8 mouse cellular contexts compared by ENCODE assay signal in genomic region chr11:49986277-49987036, GRCm38 (mm10). TPM values are rescaled to one million over a fixed set of nuclear protein-coding genes. Genes with fewer than 3 reads are reported as not detected.
DNase-seq lines count a peak whose midpoint lies in the region; ATAC-seq and TF ChIP-seq lines count a peak whose summit lies in the region.

No protein-coding gene starts in this region.

- in situ Hi-C loops in ES-E14 (cut with MboI; ENCODE audit: low sequenced_read_pairs in 2 of 2, unreplicated experiment in 2 of 2) = loop anchor here in 1 of 2 experiments (5.0 kb wide), 1 partner anchor 146 kb away; the partner anchor contains the start of gene Tbc1d9b

- ATAC-seq in embryonic facial prominence, embryonic 11.5 days (replicated peaks; ENCODE audit: insufficient number of reproducible peaks, low FRiP score, low TSS enrichment, low read depth) = no peak
- peak; percentile 65 for ATAC-seq in lung, postnatal 0 days

- H3K4me3 ChIP-seq in ES-E14 (ENCODE audit: insufficient read depth in 1 of 2, low read depth in 1 of 2, low read length in 2 of 2, poor library complexity in 1 of 2, severe bottlenecking in 1 of 2) = no peak overlapping the region
- no peak overlapping the region for H3K4me3 ChIP-seq in embryonic facial prominence, embryonic 11.5 days (ENCODE audit: low read depth, low read length)
- no peak overlapping the region for H3K4me3 ChIP-seq in lung, postnatal 0 days (ENCODE audit: low read depth, low read length)

- H3K9ac ChIP-seq in ES-E14 (ENCODE audit: insufficient read depth, low read depth, low read length, poor library complexity, severe bottlenecking) = no peak overlapping the region
- H3K9ac ChIP-seq in embryonic facial prominence, embryonic 11.5 days (replicated peaks; ENCODE audit: low read length) = no peak overlapping the region
- H3K9ac ChIP-seq in lung, postnatal 0 days (replicated peaks; ENCODE audit: low read depth) = no peak overlapping the region

- no peak for TF ChIP-seq EP300 in lung, postnatal 0 days (IDR thresholded peaks at IDR 0.05)

- H3K9me3 ChIP-seq in ES-E14 (ENCODE audit: control insufficient read depth, insufficient read depth, low read depth, low read length) = no peaks in the 10 kb centered on the region
- no peaks in the 10 kb centered on the region for H3K9me3 ChIP-seq in embryonic facial prominence, embryonic 11.5 days (replicated peaks; ENCODE audit: control insufficient read depth, low read length)
- no peaks in the 10 kb centered on the region for H3K9me3 ChIP-seq in lung, postnatal 0 days (ENCODE audit: low read length)

- H3K27me3 ChIP-seq in embryonic facial prominence, embryonic 11.5 days (ENCODE audit: control insufficient read depth, insufficient read depth, low read length) = no peaks in the 10 kb centered on the region
- H3K27me3 ChIP-seq in lung, postnatal 0 days (replicated peaks; ENCODE audit: insufficient read depth, low read length) = no peaks in the 10 kb centered on the region

- H3K27ac ChIP-seq in ES-E14 (ENCODE audit: insufficient read depth, low read depth, low read length, poor library complexity, severe bottlenecking) = no peak overlapping the region
- no peak overlapping the region for H3K27ac ChIP-seq in embryonic facial prominence, embryonic 11.5 days (replicated peaks; ENCODE audit: low read depth, low read length)
- H3K27ac ChIP-seq in lung, postnatal 0 days (ENCODE audit: low read length) = no peak overlapping the region

- DNase-seq in ES-E14 (ENCODE audit: low read depth, low spot score) = peak; percentile 47
- DNase-seq in adrenal gland, postnatal 25 days = peak; percentile 69
- DNase-seq in embryonic facial prominence, embryonic 11.5 days (ENCODE audit: low spot score) = peak; percentile 70
- peak; percentile 40 to 66 for DNase-seq in heart, postnatal 36 days
- DNase-seq in layer of hippocampus, adult 18-20 months (ENCODE audit: low spot score in 2 of 2) = peak; percentile 12 to 71
- DNase-seq in lung, postnatal 0 days (ENCODE audit: low spot score) = peak; percentile 63
- DNase-seq in retina, postnatal 7 days (ENCODE audit: low read depth, low spot score) = peak; percentile 38
- no peak for DNase-seq in urinary bladder, postnatal 4 days (ENCODE audit: low spot score in 2 of 2)

- H3K4me1 ChIP-seq in ES-E14 (ENCODE audit: control insufficient read depth in 2 of 2, insufficient read depth in 2 of 2, low read length in 2 of 2, poor library complexity in 1 of 2) = peaks cover 0 to 3% of the 10 kb centered on the region in 2 experiments; a peak in 2 of 4 replicates
- H3K4me1 ChIP-seq in embryonic facial prominence, embryonic 11.5 days (ENCODE audit: control insufficient read depth, insufficient read depth, low read length) = no peaks in the 10 kb centered on the region
- H3K4me1 ChIP-seq in lung, postnatal 0 days (ENCODE audit: insufficient read depth, low read depth, low read length) = no peaks in the 10 kb centered on the region

- WGBS in embryonic facial prominence, embryonic 11.5 days = 22% methylated on average over 10 of the region's 10 CpGs
- 24% methylated on average over 9 of the region's 10 CpGs for WGBS in lung, postnatal 0 days

- H3K36me3 ChIP-seq in ES-E14 (ENCODE audit: control insufficient read depth, insufficient read depth, low read length, poor library complexity, severe bottlenecking) = no peaks in the 10 kb centered on the region
- H3K36me3 ChIP-seq in embryonic facial prominence, embryonic 11.5 days (replicated peaks; ENCODE audit: control insufficient read depth, insufficient read depth, low read depth, low read length) = no peaks in the 10 kb centered on the region
- no peaks in the 10 kb centered on the region for H3K36me3 ChIP-seq in lung, postnatal 0 days (ENCODE audit: insufficient read depth, low read length)

- no peak overlapping the region for H3K4me2 ChIP-seq in embryonic facial prominence, embryonic 11.5 days (ENCODE audit: low read depth, low read length)
- H3K4me2 ChIP-seq in lung, postnatal 0 days (replicated peaks; ENCODE audit: low read depth, low read length) = no peak overlapping the region

- intact Hi-C loops in heart, postnatal 36 days (cut with DNase I) = loop anchor here (1.0 to 10.0 kb wide), 3 partner anchors 145 to 376 kb away; partner anchors contain the start of genes Ltc4s and Tbc1d9b

- peak; percentile 91 for TF ChIP-seq CTCF in lung, postnatal 0 days (IDR thresholded peaks at IDR 0.05)

TF ChIP-seq in ES-E14, 5 proteins besides CTCF, POLR2A, EP300 and RAD21:
- TF ChIP-seq ZNF384 (IDR thresholded peaks at IDR 0.05; ENCODE audit: low read depth, low read length) = no peak
- no peak for TF ChIP-seq CHD2 (IDR thresholded peaks at IDR 0.05; ENCODE audit: low read depth, low read length)
- peak; percentile 70 for TF ChIP-seq ZC3H11A (IDR thresholded peaks at IDR 0.05; ENCODE audit: borderline replicate concordance, low read depth, low read length)
- TF ChIP-seq MAFK (IDR thresholded peaks at IDR 0.05; ENCODE audit: insufficient read depth, low read depth, low read length) = no peak
- no peak for TF ChIP-seq HCFC1 (IDR thresholded peaks at IDR 0.05; ENCODE audit: borderline replicate concordance, insufficient read depth, low read length)

RNA-seq across cellular contexts. Expression of gene Rnf130, which starts 38.7 kb away (rescaled TPM):
- 23.9 and 25.0 TPM in 2 replicates for total RNA-seq in ES-E14 (2012; rRNA removed)
- 71.7 and 83.7 TPM in 2 replicates for total RNA-seq in adrenal gland, postnatal 25 days (2021)
- 86.0 and 98.2 TPM in 2 replicates for polyA plus RNA-seq in embryonic facial prominence, embryonic 11.5 days (2014; fragmentation: Nextera tagmentation; extraction: Ambion mirVana)
- total RNA-seq in heart, postnatal 36 days (2021) = 10 to 100 TPM; 50.2 to 51.7 TPM
- total RNA-seq in layer of hippocampus, adult 18-20 months (2021) = 10 to 100 TPM; 79.9 to 80.8 TPM
- 77.5 and 81.6 TPM in 2 replicates for polyA plus RNA-seq in lung, postnatal 0 days (2015; fragmentation: Nextera tagmentation; extraction: Ambion mirVana)

Comparison
In these comparisons a context has a peak if more than half of its experiments do, and no peak if none do; other contexts are left out.
1. DNase-seq: peak in ES-E14 (single experiment), adrenal gland, postnatal 25 days (single experiment), embryonic facial prominence, embryonic 11.5 days (single experiment), heart, postnatal 36 days (2 of 2), layer of hippocampus, adult 18-20 months (2 of 2), lung, postnatal 0 days (single experiment) and retina, postnatal 7 days (single experiment); none in urinary bladder, postnatal 4 days (0 of 2).